Comparison of ENCODE assay signal across 9 mouse cellular contexts in the genomic region with DNA sequence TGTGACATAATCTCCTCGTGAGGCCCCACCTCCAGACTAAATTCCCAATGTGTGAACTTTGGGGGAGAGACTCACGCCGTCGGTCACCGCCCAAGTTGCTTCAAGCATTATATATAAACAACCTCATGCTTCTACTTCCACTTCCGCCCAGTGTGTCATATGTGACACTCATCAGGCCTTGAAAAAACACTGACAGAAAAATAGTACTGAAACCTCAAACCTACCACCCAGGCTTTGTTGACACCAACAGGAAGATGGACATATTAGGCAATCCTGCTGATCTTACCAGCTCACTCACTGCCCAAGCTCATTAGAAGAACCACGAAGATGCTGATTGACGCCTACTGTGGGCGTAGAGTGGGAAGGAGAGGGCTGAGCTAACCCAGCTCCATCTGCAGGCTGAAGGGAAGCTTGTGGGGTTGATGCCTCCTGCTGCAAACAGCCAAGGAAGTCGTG. TPM values are rescaled to one million over a fixed set of nuclear protein-coding genes. Genes with fewer than 3 reads are reported as not detected.
DNase-seq lines count a peak whose midpoint lies in the region; ATAC-seq lines count a peak whose summit lies in the region.
"Had no signal": no experiment of that assay in that cellular context is flagged by ENCODE, and none has a peak within 500 bp of the region (broad histone marks: within the 10 kb centered on the region; RNA-seq: fewer than 3 reads in every experiment).

No protein-coding gene starts in this region.

- WGBS in midbrain, embryonic 16.5 days: 78% methylated on average over 10 of the region's 10 CpGs

- H3K27ac ChIP-seq in midbrain, embryonic 16.5 days (ENCODE audit: low read length): no peak overlapping the region
- H3K27ac ChIP-seq: forebrain, embryonic 10.5 days; stomach, embryonic 15.5 days had no signal

- no peaks in the 10 kb centered on the region for H3K9me3 ChIP-seq in midbrain, embryonic 16.5 days (replicated peaks; ENCODE audit: control insufficient read depth, low read length, poor library complexity, severe bottlenecking)
- H3K9me3 ChIP-seq: forebrain, embryonic 10.5 days; stomach, embryonic 15.5 days had no signal

- peak; percentile 65 to 88 for ATAC-seq in hematopoietic stem cell, adult 5-6 weeks (replicated peaks in 1 of 2; ENCODE audit: insufficient read depth in 1 of 2, low FRiP score in 2 of 2, low TSS enrichment in 1 of 2, low read depth in 1 of 2, poor library complexity in 2 of 2, severe bottlenecking in 2 of 2)
- ATAC-seq in midbrain, embryonic 16.5 days: no peak

- no peaks in the 10 kb centered on the region for H3K36me3 ChIP-seq in midbrain, embryonic 16.5 days (ENCODE audit: control insufficient read depth, insufficient read depth, low read length)
- H3K36me3 ChIP-seq: forebrain, embryonic 10.5 days; stomach, embryonic 15.5 days had no signal

- H3K4me2 ChIP-seq in midbrain, embryonic 16.5 days (ENCODE audit: low read length): no peak overlapping the region
- H3K4me2 ChIP-seq: stomach, embryonic 15.5 days had no signal

- DNase-seq in right cerebral cortex, adult 2 months (ENCODE audit: low spot score in 2 of 2): peak; percentile 42 to 56
- no peak for DNase-seq in right cerebral cortex, postnatal 36 days (ENCODE audit: low spot score in 2 of 2)
- DNase-seq in monocyte, adult 2 months (ENCODE audit: low read depth in 1 of 2, low spot score in 2 of 2): peak; percentile 76 to 86
- no peak for DNase-seq in cerebellum, postnatal 14 days
- no peak for DNase-seq in cerebellum, adult 11-12 months

- no peak overlapping the region for H3K9ac ChIP-seq in midbrain, embryonic 16.5 days (ENCODE audit: low read depth, low read length)
- H3K9ac ChIP-seq: stomach, embryonic 15.5 days had no signal

- H3K27me3 ChIP-seq in midbrain, embryonic 16.5 days (ENCODE audit: control insufficient read depth, insufficient read depth, low read depth, low read length): no peaks in the 10 kb centered on the region
- H3K27me3 ChIP-seq: stomach, embryonic 15.5 days had no signal

- H3K4me3 ChIP-seq in midbrain, embryonic 16.5 days (ENCODE audit: low read depth, low read length): no peak overlapping the region
- H3K4me3 ChIP-seq: forebrain, embryonic 10.5 days; stomach, embryonic 15.5 days had no signal

- H3K4me1 ChIP-seq in midbrain, embryonic 16.5 days (ENCODE audit: control insufficient read depth, insufficient read depth, low read length): no peaks in the 10 kb centered on the region
- H3K4me1 ChIP-seq: stomach, embryonic 15.5 days had no signal

RNA-seq across cellular contexts. Expression of a gene that starts 30.2 kb away (rescaled TPM):
- total RNA-seq in hematopoietic stem cell, adult 5-6 weeks (2017): 59.3 and 82.2 TPM in 2 replicates
- 0.99 and 1.9 TPM in 2 replicates for polyA plus RNA-seq in midbrain, embryonic 16.5 days (2015; fragmentation: Nextera tagmentation; extraction: Ambion mirVana)

Comparison
In these comparisons a context has a peak if more than half of its experiments do, and no peak if none do; other contexts are left out.
1. DNase-seq: peak in right cerebral cortex, adult 2 months (2 of 2) and monocyte, adult 2 months (2 of 2); none in right cerebral cortex, postnatal 36 days (0 of 2), cerebellum, postnatal 14 days (0 of 2) and cerebellum, adult 11-12 months (single experiment).